Mouse (Mus musculus): ENCODE results near the gene Clta.

- TF ChIP-seq POLR2A (IDR thresholded peaks at IDR 0.05; ENCODE audit: insufficient read depth, low read depth, low read length): no peak
- TF ChIP-seq CTCF (IDR thresholded peaks at IDR 0.05; ENCODE audit: insufficient read depth, low read depth, low read length): no peak
These were observed 41.8 kb downstream of the Clta start for GRCm38 (mm10) chr4:44046066-44046465.
